ENCODE assay signal across 14 mouse cellular contexts in the genomic region with DNA sequence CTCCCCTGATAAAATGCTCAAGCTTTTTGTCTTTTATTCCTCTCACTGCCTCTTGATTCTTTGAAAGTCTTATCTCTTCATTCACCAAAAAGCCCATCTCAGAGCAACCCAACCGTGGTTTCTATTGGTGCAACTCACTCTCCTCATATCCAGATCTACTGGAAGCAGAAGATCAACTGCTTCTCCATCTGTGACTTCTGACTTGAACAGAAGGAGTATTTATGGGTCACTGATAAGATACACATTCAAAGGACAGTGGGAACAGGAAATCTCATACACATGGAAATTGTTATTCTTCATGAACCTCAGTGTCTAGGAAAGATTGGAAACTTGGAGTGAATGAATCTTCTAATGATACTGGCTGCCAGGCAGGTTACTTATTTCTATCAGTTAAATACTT.
"Had no signal": no experiment of that assay in that cellular context is flagged by ENCODE, and none has a peak within 500 bp of the region (broad histone marks: within the 10 kb centered on the region; RNA-seq: fewer than 3 reads in every experiment).

No protein-coding gene starts in this region.

- DNase-seq: gastrocnemius, adult 2 months; gastrocnemius, postnatal 10 days; gastrocnemius, postnatal 25 days; heart, adult 18-20 months; heart, postnatal 10 days; heart, postnatal 4 days; kidney, adult 18-20 months; kidney, adult 8-10 months; kidney, postnatal 10 days; kidney, postnatal 25 days; kidney, postnatal 4 days; layer of hippocampus, adult 9-11 months; layer of hippocampus, postnatal 36 days; left cerebral cortex, postnatal 4 days had no signal
